Mouse (Mus musculus) MEL (cell line): Measurements from ENCODE around the gene Frs2.

Experiments
- CTCF ChIP-seq, 3 experiments: IDR thresholded peaks in 2 of 3; conservative IDR thresholded peaks in 1 of 3; 2 replicates each; pipeline ENCODE4 v1.5.1; 2011 to 2012; ENCODE audit warnings: low read length in 3 of 3, low read depth in 2 of 3, mild to moderate bottlenecking in 2 of 3, improper control_type of control experiment in 1 of 3, inconsistent platforms in 1 of 3, mixed read lengths in 1 of 3, moderate library complexity in 1 of 3; ENCODE audit not compliant: control insufficient read depth in 1 of 3, insufficient read depth in 1 of 3, poor library complexity in 1 of 3, severe bottlenecking in 1 of 3
- EP300 ChIP-seq, 2 experiments: IDR thresholded peaks; 2 replicates each; pipeline ENCODE4 v1.6.1; 2011; ENCODE audit warnings: improper control_type of control experiment in 2 of 2, low read length in 2 of 2, low read depth in 1 of 2, mild to moderate bottlenecking in 1 of 2
- JUND ChIP-seq: IDR thresholded peaks from 2 replicates; pipeline ENCODE4 v1.6.1; 2011; ENCODE audit warnings: low read depth, mild to moderate bottlenecking, improper control_type of control experiment, low read length
- MAFK ChIP-seq: IDR thresholded peaks from 2 replicates; pipeline ENCODE4 v1.6.1; 2011; ENCODE audit warnings: low read depth, mild to moderate bottlenecking, low read length, improper control_type of control experiment, borderline replicate concordance
- MAX ChIP-seq: IDR thresholded peaks from 2 replicates; pipeline ENCODE4 v1.6.1; 2011; ENCODE audit warnings: low read length, improper control_type of control experiment
- MEF2A ChIP-seq: IDR thresholded peaks from 2 replicates; pipeline ENCODE4 v1.6.1; 2014; ENCODE audit warnings: low read depth, mild to moderate bottlenecking, inconsistent platforms, low read length, improper control_type of control experiment; ENCODE audit not compliant: poor library complexity, insufficient replicate concordance, severe bottlenecking; ENCODE audit errors: extremely low read depth
- MXI1 ChIP-seq: IDR thresholded peaks from 2 replicates; pipeline ENCODE4 v1.6.1; 2011; ENCODE audit warnings: mild to moderate bottlenecking, low read depth, low read length, improper control_type of control experiment
- NELFE ChIP-seq: IDR thresholded peaks from 2 replicates; pipeline ENCODE4 v1.6.1; 2011; ENCODE audit warnings: low read depth, low read length, improper control_type of control experiment
- POLR2A ChIP-seq, 2 experiments: IDR thresholded peaks; 2 replicates each; pipeline ENCODE4 v1.6.1; 2011 to 2012; ENCODE audit warnings: low read length in 2 of 2, mild to moderate bottlenecking in 2 of 2, control low read depth in 1 of 2, improper control_type of control experiment in 1 of 2, low read depth in 1 of 2, moderate library complexity in 1 of 2; ENCODE audit not compliant: control insufficient read depth in 1 of 2, insufficient read depth in 1 of 2, poor library complexity in 1 of 2
- POLR2AphosphoS5 ChIP-seq: IDR thresholded peaks from 2 replicates; pipeline ENCODE4 v1.6.1; 2012; ENCODE audit warnings: low read depth, borderline replicate concordance, mild to moderate bottlenecking, inconsistent platforms, low read length, moderate library complexity, mixed read lengths
- RCOR1 ChIP-seq: IDR thresholded peaks from 2 replicates; pipeline ENCODE4 v1.6.1; 2012; ENCODE audit warnings: low read depth, mild to moderate bottlenecking, inconsistent platforms, low read length, improper control_type of control experiment
- SIN3A ChIP-seq: IDR thresholded peaks from 2 replicates; pipeline ENCODE4 v1.6.1; 2012; ENCODE audit warnings: low read length, improper control_type of control experiment, inconsistent platforms
- TCF12 ChIP-seq: IDR thresholded peaks from 2 replicates; pipeline ENCODE4 v1.6.1; 2014; ENCODE audit warnings: low read depth, mild to moderate bottlenecking, inconsistent platforms, low read length, improper control_type of control experiment, moderate library complexity
- ZKSCAN1 ChIP-seq: IDR thresholded peaks from 2 replicates; pipeline ENCODE4 v1.6.1; 2012; ENCODE audit warnings: low read depth, mild to moderate bottlenecking, inconsistent platforms, low read length, improper control_type of control experiment, moderate library complexity

DNA sequence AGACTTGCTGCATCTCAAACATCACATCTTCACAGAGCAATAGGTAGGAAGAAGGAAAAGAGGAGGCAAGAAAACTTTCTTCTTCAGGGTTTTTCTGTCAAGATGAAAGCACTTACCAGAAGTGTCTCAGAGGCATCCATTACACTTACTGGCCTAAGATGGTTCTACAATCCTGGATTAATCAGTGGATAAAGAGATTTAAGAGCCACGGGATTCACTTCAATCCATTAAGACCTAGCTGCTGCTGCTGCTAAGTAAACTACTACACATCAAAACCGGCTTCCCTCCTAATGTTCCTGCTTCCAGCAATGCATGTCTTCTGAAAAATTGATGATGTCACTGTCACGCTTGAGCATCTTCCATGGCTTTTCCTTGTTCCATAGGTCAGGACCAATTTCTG, 48.4 kb upstream of the Frs2 start:
- TF ChIP-seq CTCF (IDR thresholded peaks at IDR 0.05 in 2 of 3, conservative IDR thresholded peaks at IDR 0.05 in 1 of 3; ENCODE audit: control insufficient read depth in 1 of 3, insufficient read depth in 1 of 3, low read depth in 2 of 3, low read length in 3 of 3, poor library complexity in 1 of 3, severe bottlenecking in 1 of 3) (no peak), POLR2A (IDR thresholded peaks at IDR 0.05; ENCODE audit: control insufficient read depth in 1 of 2, insufficient read depth in 1 of 2, low read depth in 1 of 2, low read length in 2 of 2, poor library complexity in 1 of 2) (no peak), EP300 (IDR thresholded peaks at IDR 0.05; ENCODE audit: low read depth in 1 of 2, low read length in 2 of 2) (no peak), JUND (no peak), SIN3A (no peak), MAFK (no peak), TCF12 (no peak), NELFE (no peak), POLR2AphosphoS5 (no peak), MAX (no peak), MEF2A (no peak), MXI1 (no peak), ZKSCAN1 (no peak), RCOR1 (no peak)
